Mouse (Mus musculus): ENCODE data around the gene Myt1l. TPM values are rescaled to one million over a fixed set of nuclear protein-coding genes. Genes with fewer than 3 reads are reported as not detected.

Myt1l gene
- total RNA-seq, 2 experiments from 2014 or later = 1.9 to 2.7 TPM

GRCm38 (mm10) chr12:29569311-29569710, 41.1 kb downstream of the Myt1l start:
- DNase-seq = no peak

- DNase-seq = no peak
These were observed 42.2 kb downstream of the Myt1l start for GRCm38 (mm10) chr12:29570351-29570750.

DNA sequence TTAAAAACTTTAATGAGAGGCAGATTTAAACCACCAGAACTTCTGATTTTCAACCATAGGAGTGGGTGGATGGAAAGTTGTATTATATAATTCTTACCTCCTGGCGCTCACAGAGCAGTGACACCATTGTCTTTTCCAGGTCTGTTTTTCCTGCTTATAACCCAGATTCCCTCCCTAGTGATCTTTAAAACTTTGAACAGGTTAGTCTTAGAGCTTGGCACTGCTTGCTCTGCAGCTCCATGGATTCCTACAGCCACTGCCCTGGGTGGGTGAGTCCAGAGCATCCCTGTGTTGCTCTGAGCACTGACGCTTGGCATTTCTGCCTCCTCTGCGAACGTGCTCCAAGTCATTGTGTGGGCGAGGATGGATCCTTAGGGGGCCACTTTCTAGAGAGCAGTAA, 43.4 kb downstream of the Myt1l start:
- no peak for DNase-seq

- DNase-seq = no peak
These were observed 65.6 kb downstream of the Myt1l start for GRCm38 (mm10) chr12:29593787-29594186.

GRCm38 (mm10) chr12:29599916-29600315, 71.7 kb downstream of the Myt1l start:
- no peak for DNase-seq

DNA sequence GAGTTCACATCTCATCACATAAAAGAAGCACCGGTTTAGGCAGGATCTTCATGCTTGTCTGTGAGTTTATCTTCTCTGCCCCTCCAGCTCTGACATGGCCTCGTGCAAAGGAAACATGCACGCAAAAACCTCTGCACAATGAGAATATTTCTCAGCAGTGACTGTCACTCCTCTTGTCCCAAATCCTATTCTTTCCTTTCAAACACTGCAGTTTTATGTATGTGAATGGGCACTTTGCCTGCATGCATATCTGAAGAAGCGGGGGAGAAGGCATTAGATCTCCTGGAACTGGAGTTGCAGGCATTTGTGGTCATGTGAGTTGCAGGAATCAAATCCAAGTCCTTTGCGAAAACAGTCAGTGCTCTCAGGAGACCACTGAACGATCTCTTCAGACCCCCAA, 73.0 kb downstream of the Myt1l start:
- DNase-seq = no peak

DNA sequence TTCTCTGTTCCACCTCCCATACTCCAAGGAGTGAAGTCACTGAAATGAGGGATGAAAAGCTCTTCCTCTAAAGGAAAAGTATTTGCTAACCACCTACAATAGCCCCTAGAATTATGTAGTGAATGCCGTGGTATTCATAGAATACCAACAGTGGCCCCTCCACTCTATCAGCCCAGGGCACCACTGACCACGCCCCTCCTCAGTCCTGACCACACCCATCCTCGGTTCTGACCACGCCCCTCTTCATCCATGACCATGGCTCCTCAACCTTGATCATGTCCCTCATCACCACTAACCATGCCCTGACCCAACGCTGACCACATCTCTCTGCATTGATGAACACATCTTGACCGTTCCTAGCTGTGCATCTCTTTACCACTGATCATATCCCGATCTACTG, 76.5 kb downstream of the Myt1l start:
- no peak for DNase-seq

DNA sequence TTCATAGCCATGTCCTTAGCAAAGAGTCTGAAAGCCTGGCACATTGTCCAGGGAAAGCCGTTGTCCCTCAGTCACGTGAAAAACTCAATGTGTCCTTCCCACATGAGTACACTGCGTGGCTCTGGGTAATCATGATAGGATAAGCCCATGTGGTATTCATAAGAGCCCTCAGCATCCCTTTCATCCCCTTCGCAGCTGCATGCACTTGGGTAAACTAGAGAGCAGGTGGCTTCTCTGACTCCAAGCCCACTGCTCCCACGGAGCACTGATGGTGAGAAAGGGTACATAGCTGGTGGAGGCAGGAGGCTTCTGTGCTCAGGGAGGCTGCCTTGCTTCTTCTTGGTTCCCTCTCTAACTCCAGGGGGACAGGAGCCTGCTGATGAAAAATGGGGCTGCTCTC, 76.9 kb downstream of the Myt1l start:
- no peak for DNase-seq

- no peak for DNase-seq
These were observed 78.0 kb downstream of the Myt1l start for GRCm38 (mm10) chr12:29606221-29606620.

DNA sequence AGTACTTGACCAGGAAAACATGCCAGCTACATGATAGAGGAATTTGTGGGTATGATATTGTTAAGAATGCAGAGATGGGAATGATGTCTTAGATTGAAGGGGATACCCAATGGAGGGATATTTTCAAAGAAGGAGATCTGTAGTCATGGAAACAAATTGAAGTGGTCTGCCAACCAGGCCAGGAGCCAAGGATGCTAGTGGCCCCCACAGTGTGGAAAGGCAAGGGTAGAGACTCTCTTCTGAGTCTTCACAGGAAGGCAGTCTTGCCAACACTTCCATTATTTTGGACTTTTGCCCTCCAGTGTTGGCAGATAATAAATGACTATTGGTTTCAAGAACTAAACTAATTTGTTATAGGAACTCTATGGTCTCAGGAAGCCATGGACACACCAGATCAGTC, 89.6 kb downstream of the Myt1l start:
- no peak for DNase-seq

GRCm38 (mm10) chr12:29621530-29621929, 93.3 kb downstream of the Myt1l start:
- DNase-seq = no peak

GRCm38 (mm10) chr12:29627956-29628750, 100.0 kb downstream of the Myt1l start:
- peak; percentile 19 for DNase-seq

GRCm38 (mm10) chr12:29629875-29630538, 101.8 kb downstream of the Myt1l start:
- DNase-seq = no peak

DNA sequence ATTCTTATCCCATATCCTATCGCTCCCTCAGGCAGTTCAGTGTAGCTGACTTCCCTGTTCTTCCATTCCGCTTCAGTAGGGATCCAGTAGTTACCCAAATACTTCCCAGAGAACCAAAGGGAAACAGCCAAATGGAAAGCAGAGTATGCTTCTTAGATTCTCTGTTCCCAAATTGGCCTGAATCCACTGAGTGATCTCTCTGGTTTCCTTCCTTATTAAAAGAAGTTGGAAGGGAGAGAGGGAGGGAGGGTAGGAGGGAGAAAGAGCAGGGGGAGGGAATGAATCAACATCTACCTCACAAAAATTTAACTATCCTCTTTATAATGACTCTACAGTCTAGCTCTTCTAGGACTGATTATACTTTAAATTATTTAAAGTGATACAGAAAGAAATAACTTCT, 106.3 kb downstream of the Myt1l start:
- DNase-seq = no peak

DNA sequence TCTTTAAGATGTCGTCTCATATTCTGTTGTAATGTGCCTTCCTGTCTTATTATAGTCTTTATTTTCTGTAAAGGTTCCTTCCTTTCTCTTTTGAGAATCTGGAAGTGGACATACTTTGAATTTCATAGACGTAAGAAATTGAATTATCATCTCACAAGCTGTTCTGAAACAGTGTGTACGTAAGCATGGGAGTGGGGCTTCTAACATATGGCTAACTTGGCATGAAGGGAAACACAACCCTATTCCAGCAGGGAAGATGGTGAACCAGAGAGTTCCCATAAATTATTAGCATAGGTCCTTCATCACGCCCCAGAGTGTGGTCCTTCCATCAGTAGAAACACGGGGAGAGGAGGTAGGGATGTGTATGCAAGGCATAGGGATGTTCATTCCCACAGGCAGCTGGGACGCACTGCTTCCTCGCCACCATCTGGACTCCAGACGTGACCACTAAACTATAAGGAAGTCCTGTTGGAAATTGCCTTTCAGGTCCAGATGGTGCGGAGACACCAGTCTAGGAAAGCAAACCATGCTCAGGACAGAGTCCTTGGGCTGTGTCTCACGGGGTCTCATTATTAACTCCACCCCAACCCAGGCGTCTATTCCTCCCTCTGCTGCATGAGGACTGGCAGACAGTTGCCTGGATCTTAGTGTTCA, 111.5 kb downstream of the Myt1l start:
- no peak for DNase-seq

DNA sequence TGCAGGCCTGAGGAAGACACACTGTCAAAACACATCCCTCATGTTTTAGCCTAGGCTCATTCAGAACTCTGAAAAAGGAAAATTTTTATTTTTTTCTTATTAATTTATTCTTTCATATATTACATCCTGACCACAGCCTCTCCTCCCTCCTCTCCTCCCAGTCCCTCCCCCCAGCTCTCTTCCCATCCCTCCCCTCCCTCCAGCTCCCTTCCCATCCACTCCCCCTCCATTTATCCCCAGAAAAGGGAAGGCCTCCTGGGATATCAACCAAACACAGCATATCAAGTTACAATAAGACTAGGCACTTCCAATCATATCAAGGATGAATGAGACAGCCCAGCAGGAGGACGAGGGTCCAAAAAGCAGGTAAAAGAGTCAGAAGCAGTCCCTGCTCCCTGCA, 112.0 kb downstream of the Myt1l start:
- no peak for DNase-seq

DNA sequence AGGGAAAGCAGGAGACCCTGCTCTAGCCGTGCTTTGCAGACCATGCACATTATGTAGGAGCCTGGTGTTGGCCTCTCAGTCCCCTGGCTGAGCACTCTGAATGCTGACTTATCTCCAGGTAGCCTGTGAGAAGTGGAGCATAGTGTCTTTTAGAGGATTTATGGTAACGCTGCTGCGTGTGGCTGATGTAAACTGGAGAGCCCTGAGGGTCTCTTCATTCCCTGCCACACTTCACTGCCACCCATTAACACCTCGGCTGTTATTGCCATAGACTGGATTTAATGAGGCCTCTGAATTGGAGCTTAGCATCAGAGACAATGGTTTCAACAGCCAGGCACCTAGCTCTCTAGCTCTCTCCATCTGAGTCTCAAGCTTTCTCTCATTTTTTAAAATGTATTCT, 114.7 kb downstream of the Myt1l start:
- DNase-seq = no peak

DNA sequence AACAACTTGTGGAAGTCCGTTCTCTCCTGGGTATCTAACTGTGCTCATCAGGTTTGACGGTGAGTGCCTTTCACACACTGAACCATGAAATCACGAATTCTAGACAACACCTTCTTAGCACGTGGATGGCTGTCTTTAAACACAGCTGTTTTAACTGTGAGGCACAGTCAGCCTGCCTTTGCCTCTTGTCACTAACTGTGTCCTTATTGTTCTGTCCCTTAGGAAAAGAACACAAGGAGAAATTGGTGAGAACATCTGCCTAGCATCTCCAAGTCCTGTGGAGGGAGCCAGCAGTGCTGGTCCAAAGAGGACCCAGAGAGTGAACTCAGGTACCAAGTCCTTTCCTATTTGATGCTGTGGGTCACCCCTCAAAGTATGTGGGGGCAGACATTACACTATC, 115.9 kb downstream of the Myt1l start:
- DNase-seq = no peak

GRCm38 (mm10) chr12:29644721-29645120, 116.5 kb downstream of the Myt1l start:
- DNase-seq = no peak

DNA sequence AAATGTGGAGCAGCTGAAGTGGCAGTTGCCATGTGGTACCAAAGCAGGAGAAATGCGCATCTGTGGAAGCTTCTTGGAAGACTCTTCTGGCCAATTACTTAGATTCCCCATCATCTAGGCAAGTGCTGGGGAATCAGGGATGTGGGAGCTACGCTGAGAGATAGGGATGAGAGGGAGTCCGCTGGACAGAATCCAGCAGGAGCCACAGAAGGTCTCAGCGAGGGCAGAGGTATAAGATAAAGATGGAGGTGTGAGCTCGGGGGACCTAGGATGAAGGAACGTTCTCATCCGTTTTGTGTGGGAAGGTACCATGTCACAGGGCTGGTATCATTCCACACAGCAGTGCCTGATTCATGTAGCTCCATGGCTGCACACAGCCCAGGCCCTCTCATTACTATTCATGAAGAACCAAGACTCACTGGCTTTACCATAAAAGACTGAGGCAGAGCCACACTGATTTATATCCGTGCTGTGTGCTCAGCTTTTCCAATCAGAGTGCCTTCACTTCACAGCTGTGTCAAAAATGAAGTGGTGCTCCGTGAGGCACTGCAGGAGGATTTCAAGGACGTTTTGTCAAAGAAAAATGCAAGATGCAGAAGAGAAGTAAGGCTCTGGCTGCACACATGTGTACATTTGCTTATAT, 121.4 kb downstream of the Myt1l start:
- DNase-seq = no peak

- DNase-seq = no peak
These were observed 124.3 kb downstream of the Myt1l start for GRCm38 (mm10) chr12:29652516-29652915.

DNA sequence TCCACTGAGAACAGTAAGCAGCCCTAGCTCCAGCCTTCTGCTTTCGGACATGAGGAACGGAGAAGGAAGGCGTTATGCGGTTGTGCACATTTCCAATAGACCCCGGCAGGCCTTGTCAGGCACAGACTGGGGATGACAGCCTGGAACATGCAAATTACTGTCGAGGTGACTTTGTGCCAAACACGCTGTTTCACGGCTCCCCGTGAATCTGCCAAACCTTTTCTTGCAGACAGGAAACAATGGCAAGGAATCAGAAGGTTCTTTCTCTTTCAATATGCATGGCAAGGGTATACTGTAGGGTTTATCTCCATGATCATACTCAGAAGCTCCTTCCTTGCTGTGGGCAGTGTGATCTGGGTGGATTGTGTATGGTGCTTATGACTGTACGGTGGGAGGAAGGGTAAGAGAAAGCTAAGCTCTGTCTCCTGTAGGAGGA, 127.0 kb downstream of the Myt1l start:
- DNase-seq = no peak

DNA sequence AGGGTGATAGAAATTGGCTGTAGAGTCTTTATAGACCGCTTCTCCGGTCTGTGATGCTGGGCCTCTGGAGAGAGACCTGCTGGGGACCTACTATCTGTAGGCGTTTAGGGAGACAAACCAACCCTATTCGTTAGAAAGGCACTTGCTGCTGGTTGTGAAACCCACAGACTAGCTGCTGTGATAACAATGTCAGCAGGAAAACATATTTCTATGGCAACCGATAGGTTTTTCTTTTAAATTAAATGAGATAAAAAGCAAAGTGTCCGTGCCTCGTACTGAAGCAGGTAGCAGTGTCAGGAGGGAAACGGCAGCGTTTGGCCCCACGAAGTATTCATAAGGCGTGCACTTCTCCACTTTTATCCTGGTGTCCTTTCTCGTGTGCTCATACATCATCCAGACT, 127.5 kb downstream of the Myt1l start:
- DNase-seq = no peak
